Mouse (Mus musculus): ENCODE data around the gene Tceal9.
"Not testable (repeated sequence)": the region's sequence is repeated elsewhere in the genome, so short reads cannot be mapped to it uniquely, and the experiment has no call there.

Gene Tceal9

GRCm38 (mm10) chrX:136244574-136245229, at the start of gene Tceal9:
TSS of gene Tceal9 (plus strand) at chrX:136245079.
- DNase-seq (ENCODE audit: low spot score) = peak; percentile 78

GRCm38 (mm10) chrX:136195193-136195944, 49.5 kb upstream of the Tceal9 start:
- no peak for DNase-seq (ENCODE audit: low spot score)

GRCm38 (mm10) chrX:136196873-136197272, 48.0 kb upstream of the Tceal9 start:
- DNase-seq (ENCODE audit: low spot score) = peak; percentile 48

- no peak for DNase-seq (ENCODE audit: low spot score)
Observed at GRCm38 (mm10) chrX:136203257-136203656, 41.6 kb upstream of the Tceal9 start.

GRCm38 (mm10) chrX:136203664-136204066, 41.2 kb upstream of the Tceal9 start, which contains the start of gene Tceal5:
TSS of gene Tceal5 (minus strand) at chrX:136203876.
- no peak for DNase-seq (ENCODE audit: low spot score)

GRCm38 (mm10) chrX:136204406-136204805, 40.5 kb upstream of the Tceal9 start:
- no peak for DNase-seq (ENCODE audit: low spot score)

GRCm38 (mm10) chrX:136213396-136213795, 31.5 kb upstream of the Tceal9 start:
- DNase-seq (ENCODE audit: low spot score) = no peak

- not testable (repeated sequence) for DNase-seq (ENCODE audit: low spot score)
Observed at GRCm38 (mm10) chrX:136214729-136215677, 29.9 kb upstream of the Tceal9 start, which contains the start of the genes Tceal7 and Bex1. TSS of gene Tceal7 (plus strand) at chrX:136214779. TSS of gene Bex1 (minus strand) at chrX:136215513.

- DNase-seq (ENCODE audit: low spot score) = no peak
Observed at GRCm38 (mm10) chrX:136216303-136216702, 28.6 kb upstream of the Tceal9 start.

GRCm38 (mm10) chrX:136223714-136224113, 21.2 kb upstream of the Tceal9 start:
- no peak for DNase-seq (ENCODE audit: low spot score)

GRCm38 (mm10) chrX:136227768-136228167, 17.1 kb upstream of the Tceal9 start:
- no peak for DNase-seq (ENCODE audit: low spot score)

- no peak for DNase-seq (ENCODE audit: low spot score)
Observed at GRCm38 (mm10) chrX:136238118-136238517, 6.8 kb upstream of the Tceal9 start.

- DNase-seq (ENCODE audit: low spot score) = no peak
Observed at GRCm38 (mm10) chrX:136243181-136243580, 1.7 kb upstream of the Tceal9 start.

- DNase-seq (ENCODE audit: low spot score) = no peak
Observed at GRCm38 (mm10) chrX:136245521-136246071, 717 bp downstream of the Tceal9 start.

GRCm38 (mm10) chrX:136248811-136249210, 3.9 kb downstream of the Tceal9 start:
- DNase-seq (ENCODE audit: low spot score) = no peak

GRCm38 (mm10) chrX:136249671-136250070, 4.8 kb downstream of the Tceal9 start:
- no peak for DNase-seq (ENCODE audit: low spot score)

GRCm38 (mm10) chrX:136252023-136252729, 7.3 kb downstream of the Tceal9 start:
- DNase-seq (ENCODE audit: low spot score) = no peak

GRCm38 (mm10) chrX:136267720-136268119, 22.8 kb downstream of the Tceal9 start:
- no peak for DNase-seq (ENCODE audit: low spot score)

- no peak for DNase-seq (ENCODE audit: low spot score)
Observed at GRCm38 (mm10) chrX:136268173-136268572, 23.3 kb downstream of the Tceal9 start.

- not testable (repeated sequence) for DNase-seq (ENCODE audit: low spot score)
Observed at GRCm38 (mm10) chrX:136269743-136270392, 25.0 kb downstream of the Tceal9 start, which contains the start of gene Bex3. TSS of gene Bex3 (plus strand) at chrX:136270253.
